Mouse (Mus musculus) heart, postnatal 4 days (tissue): ENCODE data around the gene Zfp85. TPM values are rescaled to one million over a fixed set of nuclear protein-coding genes. Genes with fewer than 3 reads are reported as not detected.
"Not testable (repeated sequence)": the region's sequence is repeated elsewhere in the genome, so short reads cannot be mapped to it uniquely, and the experiment has no call there.

Experiments
- DNase-seq: peaks from one replicate; pipeline ENCODE4 v3.0.0; 2021
- total RNA-seq, 2 experiments: library from RNA; stranded (reverse); gene quantifications; 2 replicates each; pipeline ENCODE4 v1.2.3; 2021

Zfp85 gene
- 1 to 10 TPM; 2.5 to 2.8 TPM for total RNA-seq

DNA sequence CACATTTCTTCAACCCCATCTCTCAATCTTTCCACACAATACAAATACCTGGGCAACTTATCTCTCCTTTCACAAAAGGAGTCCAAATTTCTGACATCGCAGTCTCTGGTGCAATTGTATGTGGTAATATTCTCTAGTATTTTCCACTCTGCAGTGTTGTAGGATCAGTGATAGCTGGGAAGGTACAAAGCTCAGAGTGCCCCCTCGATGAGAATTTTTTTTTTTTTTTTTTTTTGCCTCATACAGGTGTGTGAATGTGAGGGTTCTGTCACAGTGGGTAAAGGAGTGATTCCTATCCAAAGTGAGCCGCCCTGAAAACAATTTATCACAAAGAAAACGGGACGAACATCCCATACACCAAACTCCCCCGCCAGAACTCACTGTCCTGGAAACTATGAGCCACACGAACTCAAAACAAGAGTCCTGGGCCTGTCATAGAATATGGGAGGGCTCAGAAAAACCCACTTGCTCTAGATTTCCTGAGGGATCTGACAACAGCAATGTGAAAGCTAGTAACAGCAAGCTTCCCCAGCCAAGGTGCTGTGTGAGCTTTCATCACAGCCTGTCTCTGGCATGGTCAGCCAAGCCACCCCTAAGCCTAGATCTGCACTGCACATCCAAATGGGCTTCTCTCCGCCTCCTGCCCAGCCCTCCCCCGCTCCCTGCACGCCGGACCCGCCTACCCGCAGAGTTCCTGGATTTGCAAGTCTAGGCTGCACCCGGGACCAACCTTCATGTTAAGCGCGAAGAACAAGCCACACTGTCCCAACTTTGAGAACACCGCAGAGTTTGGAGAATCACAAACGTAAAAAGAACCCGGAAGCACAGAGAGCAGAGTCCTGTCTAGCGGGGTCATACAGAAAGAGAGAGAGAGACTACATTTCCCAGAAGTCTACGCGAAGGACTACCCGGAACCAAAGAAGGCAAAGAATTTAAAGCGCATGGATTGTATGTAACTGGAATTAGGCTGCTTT lies at the start of gene Zfp85:
Gene Zfp85, minus strand, starts transcription at position 896 of the 974 bp plus-strand sequence.
- peak; percentile 67 for DNase-seq

DNA sequence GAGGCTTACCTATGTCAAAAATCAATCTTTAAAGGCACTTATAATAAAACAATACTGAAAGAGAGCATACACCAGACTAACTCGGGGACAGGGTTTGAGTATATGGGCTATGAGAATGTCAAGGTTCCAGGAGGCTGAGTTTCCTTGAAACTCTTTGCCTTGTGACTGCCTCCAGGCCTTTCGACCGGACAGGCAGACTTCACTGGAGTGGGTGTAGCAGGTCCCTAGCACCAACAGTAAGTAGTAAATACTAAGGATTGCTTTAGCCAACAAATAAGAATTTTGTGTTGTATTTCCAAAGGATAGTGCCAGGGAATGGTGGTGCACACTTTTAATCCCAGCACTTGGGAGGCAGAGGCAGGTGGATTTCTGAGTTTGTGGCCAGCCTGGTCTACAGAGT lies 44.1 kb upstream of the Zfp85 start:
- DNase-seq: not testable (repeated sequence)

DNA sequence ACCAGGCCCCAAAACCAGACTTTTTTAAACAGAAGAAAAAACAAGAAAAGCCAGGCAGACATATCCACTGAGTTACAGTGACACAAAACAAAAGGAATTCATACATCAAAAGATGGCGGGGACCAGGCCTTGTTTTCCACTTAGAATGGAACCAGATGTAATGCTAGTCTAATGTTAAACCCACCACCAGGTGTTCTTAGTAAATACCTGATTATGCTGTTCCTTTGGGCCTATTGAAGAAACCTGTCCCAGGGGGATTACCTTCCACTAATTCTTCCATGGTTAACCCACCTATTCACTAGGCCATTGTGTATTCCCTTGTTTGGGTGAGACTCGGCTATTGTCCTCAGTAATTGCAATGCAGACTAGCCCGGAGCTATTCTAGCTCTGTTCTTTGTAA lies 43.6 kb upstream of the Zfp85 start:
- DNase-seq: no peak

DNA sequence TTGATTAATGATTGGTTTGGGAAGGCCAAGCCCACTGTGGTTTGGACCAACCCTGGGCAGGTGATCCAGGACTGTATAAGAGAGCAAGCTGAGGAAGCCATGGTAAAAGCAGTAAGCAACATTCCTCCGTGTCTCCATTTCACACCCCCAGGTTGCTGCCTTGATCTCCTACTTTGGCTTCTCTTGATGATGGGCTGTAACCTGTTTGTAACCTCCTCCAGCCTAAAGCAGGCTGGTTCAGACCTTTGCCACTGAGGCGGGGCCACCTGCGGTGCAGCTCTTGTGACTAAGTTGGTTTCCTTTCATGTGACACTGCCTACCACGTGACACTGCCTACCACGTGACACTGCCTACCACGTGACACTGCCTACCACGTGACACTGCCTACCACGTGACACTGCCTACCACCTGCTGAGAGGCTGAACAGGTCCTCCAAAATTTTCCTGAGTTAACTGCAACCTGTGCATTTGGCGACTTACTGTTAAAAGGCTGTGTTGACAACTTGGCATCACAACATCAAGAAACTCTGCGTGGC lies 37.0 kb upstream of the Zfp85 start:
- DNase-seq: no peak

DNA sequence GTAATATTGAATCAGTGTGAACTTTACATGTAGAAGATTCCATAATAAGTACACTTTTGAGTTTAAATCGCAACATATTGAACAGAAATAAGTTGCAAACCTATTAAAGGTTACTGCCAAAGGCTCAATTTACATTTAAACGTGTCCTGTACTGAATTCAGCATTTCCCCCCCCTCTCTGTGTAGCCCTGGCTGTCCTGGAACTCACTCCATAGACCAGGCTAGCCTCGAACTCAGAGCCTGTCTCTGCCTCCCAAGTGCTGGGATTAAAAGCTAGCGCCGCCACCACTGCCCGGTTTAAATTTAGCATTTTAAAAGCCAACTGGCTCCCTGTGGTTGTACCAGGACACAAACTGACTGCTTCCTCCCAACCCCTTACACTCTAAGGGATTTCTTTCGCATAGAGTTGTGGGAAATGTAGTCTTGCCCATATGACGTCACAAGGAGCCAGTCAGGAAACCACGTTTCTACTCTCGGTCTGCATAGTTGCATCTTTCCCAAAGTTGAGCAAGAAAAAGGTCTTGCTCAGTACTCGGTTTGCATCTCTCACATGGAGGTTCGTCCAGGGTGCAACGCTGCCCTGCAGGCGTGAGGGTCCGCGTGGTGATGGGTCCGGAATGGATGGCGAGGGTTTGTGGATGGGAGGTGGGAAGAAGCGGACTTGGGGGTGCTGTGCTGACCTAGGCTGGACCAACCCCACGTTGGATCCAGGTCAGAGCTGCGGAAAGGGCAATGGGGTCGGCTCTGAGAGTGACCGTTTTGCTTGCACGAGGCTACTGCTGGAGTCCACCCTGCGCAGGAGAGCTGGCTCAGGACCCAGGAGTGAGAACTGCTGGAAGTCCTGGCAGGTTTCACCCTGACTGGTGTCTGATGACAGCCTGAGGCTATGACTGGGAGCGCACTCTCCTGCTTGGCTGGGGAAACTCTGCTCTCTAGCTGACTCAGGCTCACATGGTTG lies 24.5 kb upstream of the Zfp85 start, which contains the start of gene Zfp493:
Gene Zfp493, plus strand, starts transcription at position 429 of the 957 bp plus-strand sequence.
- peak; percentile 56 for DNase-seq

DNA sequence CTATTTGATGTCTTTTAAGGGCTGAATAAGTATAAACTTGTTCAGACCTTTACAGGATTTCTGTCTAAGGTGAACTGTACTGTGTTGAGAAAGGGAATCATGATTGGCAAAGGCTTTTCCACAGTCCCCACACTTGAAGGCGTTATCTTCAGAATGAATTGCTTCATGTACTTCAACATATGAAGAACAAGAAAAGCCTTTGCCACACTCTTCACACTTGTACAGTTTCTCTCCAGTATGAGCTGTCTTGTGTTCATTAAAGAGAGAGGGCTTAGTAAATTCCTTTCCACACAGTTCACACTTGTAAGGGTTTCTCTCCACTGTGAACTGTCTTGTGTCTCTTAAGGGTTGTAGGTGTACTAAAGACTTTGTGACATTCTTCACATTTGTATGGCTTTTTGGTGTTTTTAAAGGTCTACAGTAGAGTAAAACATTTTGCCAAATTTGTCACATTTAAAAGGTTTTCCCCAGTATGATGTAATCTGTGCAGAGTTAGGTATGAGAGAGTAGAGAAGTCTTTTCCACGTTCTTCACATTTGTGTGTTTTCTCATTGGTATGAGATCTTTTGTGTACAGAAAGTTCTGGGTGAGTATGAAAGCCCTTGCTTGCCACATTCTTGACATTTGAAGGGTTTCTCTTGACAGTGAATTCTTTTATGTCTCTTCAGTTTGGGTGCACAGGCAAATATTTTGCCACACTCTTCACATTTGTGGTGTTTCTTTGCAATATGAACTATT lies 8.2 kb upstream of the Zfp85 start:
- DNase-seq: no peak

DNA sequence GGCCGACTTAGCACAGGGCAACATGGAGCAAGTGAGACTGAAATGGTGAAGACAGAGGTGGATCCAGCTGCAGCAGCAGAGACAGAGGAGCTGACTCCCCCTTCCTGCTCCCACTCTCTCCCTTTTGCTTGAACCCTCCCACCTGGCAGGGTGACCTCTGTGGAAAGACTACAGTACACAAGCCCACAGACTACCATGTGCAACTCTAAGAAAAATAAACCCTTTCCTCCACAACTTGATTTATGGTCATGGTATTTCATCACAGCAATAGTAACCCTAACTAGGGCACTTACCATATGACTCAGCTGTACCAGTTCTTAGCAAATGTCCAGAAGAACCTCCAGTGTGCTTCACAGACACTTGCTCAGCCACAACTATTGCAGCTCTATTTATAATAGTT lies 4.9 kb upstream of the Zfp85 start:
- DNase-seq: no peak

DNA sequence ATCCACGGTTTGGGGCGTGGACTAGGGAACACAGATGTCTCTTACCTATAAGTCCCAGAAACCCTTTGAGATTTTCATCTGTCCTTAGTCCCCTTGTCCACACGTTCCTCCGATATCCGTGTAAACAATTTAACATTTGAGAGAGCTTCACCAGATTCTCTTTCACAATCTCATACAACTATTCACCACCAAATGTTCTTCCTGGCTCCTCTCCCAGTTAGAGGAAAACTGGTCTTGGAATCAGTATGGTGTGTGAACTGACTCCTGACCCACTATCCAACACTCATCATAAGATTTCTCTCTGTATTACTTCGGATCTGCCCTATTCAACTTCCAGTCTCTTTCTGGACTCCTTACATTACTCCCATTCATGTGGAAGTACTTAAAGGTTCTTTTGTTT lies 733 bp upstream of the Zfp85 start:
- DNase-seq: no peak

DNA sequence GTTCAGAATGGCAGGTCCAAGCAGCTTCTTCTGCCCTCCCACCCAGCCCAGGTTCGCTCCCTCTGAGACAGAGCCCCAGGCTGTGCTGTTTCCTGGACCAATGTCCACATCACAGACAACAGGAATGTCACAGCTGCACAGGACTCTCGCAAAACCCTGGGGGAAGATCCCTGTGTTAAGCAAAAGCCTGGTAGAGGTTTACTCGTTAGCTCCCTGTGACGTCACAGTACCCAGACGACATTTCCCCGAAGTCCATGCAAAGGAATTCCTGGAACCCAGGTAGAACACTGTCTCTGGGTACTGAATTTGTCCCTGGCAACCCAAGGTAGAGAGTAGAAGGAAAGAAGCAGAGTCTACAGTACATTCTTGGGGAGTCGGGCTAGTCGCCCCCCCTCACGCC lies 11.1 kb downstream of the Zfp85 start:
- DNase-seq: no peak

DNA sequence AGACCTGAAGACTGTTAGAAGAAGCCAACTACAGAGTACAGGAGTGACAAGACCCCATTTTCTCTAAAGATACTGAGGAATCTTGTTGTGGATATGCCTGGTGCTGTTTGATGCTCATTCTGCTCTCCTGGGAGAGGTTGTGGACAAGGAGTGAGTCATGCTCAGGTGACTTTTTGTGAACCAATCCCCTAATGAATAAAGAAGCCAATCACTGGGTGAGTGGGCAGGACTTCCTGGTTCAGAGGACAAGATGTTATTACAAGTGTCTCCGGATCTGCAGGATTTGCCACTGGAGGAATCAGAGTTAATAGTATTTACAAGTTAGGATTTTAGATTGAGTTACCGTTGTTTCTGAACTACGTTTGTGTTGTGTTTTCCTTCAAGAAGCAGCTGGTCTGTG lies 12.1 kb downstream of the Zfp85 start:
- DNase-seq: no peak

DNA sequence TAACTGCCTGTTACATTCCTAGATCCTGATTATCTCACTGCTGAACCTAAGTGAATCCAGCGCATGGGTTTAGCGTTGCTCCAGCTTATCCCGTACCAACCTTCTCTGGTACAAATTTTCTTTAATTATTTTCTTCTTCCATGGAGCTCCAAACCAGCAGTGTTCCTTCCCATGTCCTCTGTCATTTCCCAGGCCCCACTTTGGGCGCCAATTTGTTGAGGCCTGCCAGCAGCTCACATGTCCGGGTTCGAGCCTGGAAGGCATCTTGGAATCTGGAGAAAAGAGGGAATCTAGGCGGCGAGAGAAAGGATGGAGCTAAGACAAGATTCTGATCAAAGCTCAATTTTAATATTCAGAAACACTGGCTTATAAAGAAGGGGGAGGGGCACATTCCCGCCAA lies 20.6 kb downstream of the Zfp85 start:
- DNase-seq: not testable (repeated sequence)

DNA sequence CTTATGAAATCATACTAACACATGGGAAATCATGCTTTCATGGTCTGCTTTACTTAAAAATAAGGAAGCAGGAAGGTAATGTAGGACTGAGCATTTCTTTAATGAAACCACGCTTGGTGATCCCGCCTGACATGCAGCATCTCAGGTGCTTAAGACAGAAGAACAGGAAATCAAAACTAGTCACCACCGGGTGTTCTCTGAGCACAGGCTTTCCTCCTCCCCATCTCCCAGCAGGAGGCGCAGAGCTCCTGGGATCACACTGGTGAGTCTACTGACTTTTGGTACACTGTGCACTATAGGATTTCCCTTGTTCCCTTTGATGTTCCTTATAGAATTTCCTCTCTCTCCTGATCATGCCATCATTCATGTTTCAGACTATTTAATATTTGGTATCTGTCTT lies 25.6 kb downstream of the Zfp85 start:
- peak; percentile 48 for DNase-seq

DNA sequence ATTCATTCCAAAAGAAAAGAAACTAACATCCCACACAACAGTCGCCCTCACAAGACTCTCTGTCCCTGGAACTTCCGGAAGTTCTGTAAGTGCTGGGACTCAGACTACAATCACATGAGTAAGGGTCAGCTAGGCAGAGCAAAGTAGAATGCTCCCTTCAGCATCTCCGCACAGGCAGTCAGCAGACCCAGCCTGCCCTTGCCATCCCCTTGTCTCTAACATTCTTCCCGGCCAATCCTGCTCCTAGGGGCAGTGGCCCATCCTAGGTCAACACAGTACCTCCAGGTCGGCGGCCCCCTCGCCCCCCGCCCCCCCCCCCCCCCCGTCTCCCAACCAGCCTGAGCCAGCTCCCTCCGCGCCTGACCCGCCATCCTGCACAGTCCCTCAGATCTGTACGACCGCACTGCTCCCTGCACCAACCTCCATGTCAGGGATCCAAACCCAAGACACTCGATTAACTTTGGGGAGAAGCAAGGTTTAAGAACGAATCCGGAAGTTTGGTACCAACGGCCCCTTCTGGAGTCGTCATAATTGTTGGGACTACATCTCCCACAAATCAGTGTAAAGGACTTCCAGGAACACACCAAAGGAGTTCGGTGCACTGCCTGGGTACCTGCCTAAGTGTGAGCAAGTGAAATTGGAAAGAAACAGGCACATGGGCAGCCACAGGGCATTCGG lies 26.2 kb downstream of the Zfp85 start, which contains the start of gene Zfp65:
Gene Zfp65, minus strand, starts transcription at position 533 of the 678 bp plus-strand sequence.
- DNase-seq: peak; percentile 47

DNA sequence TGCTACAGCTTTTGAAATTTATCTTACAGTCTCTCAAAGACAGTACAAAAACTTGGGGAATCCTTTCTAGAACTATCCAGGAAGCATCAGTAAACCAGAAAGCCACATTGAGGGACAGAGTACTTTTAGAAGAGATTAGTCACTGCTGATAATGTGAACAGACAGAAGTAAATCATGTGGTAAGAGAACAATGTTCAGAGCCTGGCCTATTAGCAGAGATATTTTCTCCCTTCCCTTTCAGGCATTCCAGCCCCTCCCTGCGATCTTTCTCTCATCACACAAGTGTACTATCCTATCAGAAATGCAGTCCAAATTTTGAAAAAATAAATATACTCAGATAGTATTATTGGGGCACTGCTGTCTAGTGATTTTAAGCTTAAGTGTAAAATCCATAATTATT lies 26.9 kb downstream of the Zfp85 start:
- no peak for DNase-seq

DNA sequence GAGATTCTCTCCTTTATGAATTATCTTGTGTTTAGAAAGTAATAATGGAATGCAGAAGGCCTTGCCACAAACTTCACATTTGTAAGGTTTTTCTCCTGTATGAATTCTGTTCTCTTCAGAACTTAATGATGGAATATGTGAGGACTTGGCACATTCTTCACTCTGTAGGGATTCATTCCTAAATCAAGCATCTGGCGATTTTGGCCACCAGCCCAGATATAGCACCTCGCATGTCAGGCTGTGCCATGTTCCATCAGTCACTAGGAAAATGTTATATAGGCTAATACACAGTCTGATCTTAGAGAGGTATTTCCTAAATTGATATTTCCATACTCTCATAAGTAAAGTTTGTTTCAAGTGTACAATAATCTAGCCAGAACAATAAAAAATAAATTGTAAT lies 29.7 kb downstream of the Zfp85 start:
- not testable (repeated sequence) for DNase-seq

DNA sequence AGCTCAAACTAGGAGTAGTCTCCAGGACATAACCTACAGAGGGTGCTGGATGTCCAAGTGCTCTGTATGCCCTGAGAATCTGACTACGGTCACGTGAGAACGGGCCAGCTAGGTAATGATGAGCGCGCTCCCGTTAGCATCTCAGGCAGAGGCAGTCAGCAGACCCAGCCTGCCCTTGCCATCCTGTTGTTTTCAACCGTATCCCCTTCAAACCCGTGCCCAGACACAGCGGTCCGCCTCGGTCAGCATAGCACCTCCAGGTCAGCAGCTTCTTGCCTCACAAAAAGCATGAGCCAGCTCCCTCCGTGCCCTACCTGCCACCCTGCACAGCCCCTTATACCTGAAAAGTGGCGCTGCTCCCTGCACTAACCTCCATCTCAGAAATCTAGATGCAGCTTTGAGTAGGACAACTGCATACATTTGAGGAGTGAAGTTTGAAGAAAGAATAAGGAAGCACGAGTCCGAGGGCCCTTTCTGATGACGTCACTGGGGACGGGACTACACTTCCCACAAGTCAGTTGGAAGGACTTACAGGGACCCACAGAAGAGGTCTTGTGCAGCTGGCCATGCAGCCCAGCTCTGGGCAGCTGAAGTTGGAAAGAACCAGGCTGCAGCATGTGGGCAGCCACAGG lies 31.1 kb downstream of the Zfp85 start:
- DNase-seq: peak; percentile 85
